Mouse (Mus musculus) heart, embryonic 13.5 days (tissue): ENCODE measurements around the gene Prr36. TPM values are rescaled to one million over a fixed set of nuclear protein-coding genes. Genes with fewer than 3 reads are reported as not detected.

Experiments used
- ATAC-seq: fragments of 200-750 bp; cut with Nextera tagmentation; 2 replicates; pipeline ENCODE4 v1.8.0; 2017; ENCODE audit warnings: moderate TSS enrichment; ENCODE audit not compliant: insufficient number of reproducible peaks, low FRiP score, low TSS enrichment; ENCODE audit errors: extremely low read depth
- H3K27ac ChIP-seq: fragments of 300-500 bp; sonication (generic); replicated peaks from 2 replicates; pipeline ENCODE4 v1.5.1; 2015; ENCODE audit warnings: moderate library complexity, mild to moderate bottlenecking, inconsistent platforms
- H3K27me3 ChIP-seq: fragments of 300-500 bp; sonication (generic); replicated peaks from 2 replicates; pipeline ENCODE4 v1.6.1; 2015; ENCODE audit warnings: mild to moderate bottlenecking, inconsistent platforms
- H3K36me3 ChIP-seq: fragments of 300-500 bp; sonication (generic); 2 replicates; pipeline ENCODE4 v1.6.1; 2015; ENCODE audit warnings: mild to moderate bottlenecking, inconsistent platforms
- H3K4me1 ChIP-seq: fragments of 300-500 bp; sonication (generic); 2 replicates; pipeline ENCODE4 v1.6.1; 2015; ENCODE audit warnings: inconsistent platforms
- H3K4me2 ChIP-seq: fragments of 300-500 bp; sonication (generic); 2 replicates; pipeline ENCODE4 v1.6.1; 2015; ENCODE audit warnings: inconsistent platforms, mild to moderate bottlenecking, moderate library complexity
- H3K4me3 ChIP-seq: fragments of 300-500 bp; sonication (generic); 2 replicates; pipeline ENCODE4 v1.5.1; 2015; ENCODE audit warnings: moderate library complexity, mild to moderate bottlenecking, inconsistent platforms
- H3K9ac ChIP-seq: fragments of 300-500 bp; sonication (generic); 2 replicates; pipeline ENCODE4 v1.6.1; 2015; ENCODE audit warnings: inconsistent platforms, mild to moderate bottlenecking, moderate library complexity
- H3K9me3 ChIP-seq: fragments of 300-500 bp; sonication (generic); 2 replicates; pipeline ENCODE4 v1.6.1; 2016; ENCODE audit warnings: inconsistent platforms
- WGBS: fragments of 180-500 bp; shearing (Covaris S2); methylation state at CpG from one replicate; pipeline ENCODE4 v1.1.7; 2015; ENCODE audit warnings: mixed read lengths; 5-methylcytosine and 5-hydroxymethylcytosine counted together
- polyA plus RNA-seq: library from polyadenylated mRNA; unstranded; fragments of >200 nt; fragmentation: Nextera tagmentation; extraction: Ambion mirVana; gene quantifications from 2 replicates; pipeline ENCODE4 v1.2.1, GENCODE M21; 2015

Prr36 gene
- polyA plus RNA-seq, 1 experiment from 2014 or later = 0.72 TPM

DNA sequence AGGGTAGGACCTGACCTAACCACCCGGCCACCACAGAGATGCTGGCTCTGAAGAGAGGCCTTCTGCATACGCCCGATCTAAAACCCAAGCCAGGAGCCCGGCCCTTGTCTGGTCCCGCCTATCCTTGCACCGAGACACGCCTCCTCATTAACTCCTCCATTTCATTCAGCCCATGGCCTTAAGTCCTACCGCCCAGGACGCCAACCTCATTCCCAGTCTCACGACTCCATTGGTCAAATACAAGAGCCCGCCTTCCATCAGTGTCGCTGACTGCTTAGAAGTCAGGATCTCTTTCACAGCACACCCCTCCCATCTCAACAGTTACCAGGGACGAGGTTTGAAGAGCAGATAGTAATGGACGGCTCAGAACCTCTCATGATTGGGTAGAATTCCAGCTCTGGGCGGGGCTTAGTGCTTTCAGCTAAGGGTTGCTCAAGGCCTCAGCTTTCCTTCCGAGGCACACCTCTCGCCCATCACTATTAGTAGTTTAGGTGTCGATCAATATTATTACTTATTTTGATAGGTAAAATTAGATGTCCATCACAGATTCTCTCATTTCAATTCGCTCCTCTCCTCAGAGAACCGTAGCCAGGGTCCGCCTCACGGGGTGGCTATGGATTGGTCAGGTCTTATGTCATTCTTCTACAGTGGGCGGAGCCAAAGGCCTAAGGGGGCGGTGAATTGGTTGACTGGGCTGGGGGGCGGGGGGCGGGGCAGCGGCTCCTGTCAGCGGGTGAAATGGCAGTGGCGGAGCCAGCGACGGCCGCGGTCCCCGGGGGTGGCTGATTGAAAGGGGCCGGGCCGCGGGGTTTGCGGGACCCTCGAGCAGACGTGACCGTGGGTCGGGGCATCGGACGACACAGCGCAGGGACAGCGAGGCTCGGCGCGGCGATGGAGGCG, 51.2 kb downstream of the Prr36 start, which contains the start of gene Evi5l:
Gene Evi5l, plus strand, starts transcription at position 716 of the 900 bp plus-strand sequence.
- Histone ChIP-seq H3K36me3 (no peaks in the 10 kb centered on the region), H3K9ac (peak within 1 kb of the TSS; percentile 95), H3K4me1 (peaks cover 14% of the 10 kb centered on the region), H3K27me3 (no peaks in the 10 kb centered on the region), H3K4me2 (peak within 1 kb of the TSS; percentile 89), H3K27ac (no peak within 1 kb of the TSS; the same call in 1 of the 2 replicates), H3K9me3 (no peaks in the 10 kb centered on the region), H3K4me3 (peak within 1 kb of the TSS; percentile 90)
- under 1% methylated on average over 51 of the region's 51 CpGs for WGBS
- peak; percentile 96 for ATAC-seq

DNA sequence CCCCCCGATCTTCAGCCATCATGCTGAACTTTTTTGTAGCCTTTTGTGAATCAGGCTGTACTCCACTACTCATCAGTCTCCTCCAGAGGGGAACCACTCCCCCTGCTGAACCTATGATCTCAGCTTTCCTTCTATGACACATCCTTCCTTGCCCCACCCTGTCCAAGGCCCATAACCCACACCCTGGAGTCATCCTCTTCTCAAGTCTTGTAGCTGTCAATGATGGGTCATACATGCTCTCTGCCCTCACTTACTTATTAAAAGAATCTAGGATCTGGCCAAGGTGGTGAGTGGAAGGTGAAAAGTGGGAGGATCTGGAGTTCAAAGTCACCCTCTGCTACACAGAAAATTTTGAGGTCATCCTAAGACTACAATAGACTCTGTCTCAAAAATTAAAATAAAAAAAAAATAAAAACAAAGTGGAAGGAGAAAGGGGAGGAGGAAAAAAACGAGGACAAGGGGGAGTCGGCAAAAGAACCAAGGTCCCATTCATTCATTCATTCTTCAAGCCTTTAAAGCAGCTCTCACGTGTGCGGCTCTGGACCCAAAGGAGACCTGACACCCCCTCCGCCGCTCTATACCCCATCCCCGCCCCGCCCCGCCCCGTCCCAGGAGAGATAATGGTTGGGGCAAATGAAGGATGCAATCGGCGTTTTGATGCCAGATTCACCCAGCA, 51.9 kb downstream of the Prr36 start:
- Histone ChIP-seq H3K9me3 (no peaks in the 10 kb centered on the region), H3K4me3 (peak overlapping the region; percentile 90), H3K36me3 (no peaks in the 10 kb centered on the region), H3K4me1 (peaks cover 14% of the 10 kb centered on the region), H3K4me2 (peak overlapping the region; percentile 72), H3K27me3 (no peaks in the 10 kb centered on the region), H3K27ac (no peak overlapping the region; the same call in 1 of the 2 replicates), H3K9ac (peak overlapping the region; percentile 79)
- 5% methylated on average over 13 of the region's 13 CpGs for WGBS
- no peak for ATAC-seq

DNA sequence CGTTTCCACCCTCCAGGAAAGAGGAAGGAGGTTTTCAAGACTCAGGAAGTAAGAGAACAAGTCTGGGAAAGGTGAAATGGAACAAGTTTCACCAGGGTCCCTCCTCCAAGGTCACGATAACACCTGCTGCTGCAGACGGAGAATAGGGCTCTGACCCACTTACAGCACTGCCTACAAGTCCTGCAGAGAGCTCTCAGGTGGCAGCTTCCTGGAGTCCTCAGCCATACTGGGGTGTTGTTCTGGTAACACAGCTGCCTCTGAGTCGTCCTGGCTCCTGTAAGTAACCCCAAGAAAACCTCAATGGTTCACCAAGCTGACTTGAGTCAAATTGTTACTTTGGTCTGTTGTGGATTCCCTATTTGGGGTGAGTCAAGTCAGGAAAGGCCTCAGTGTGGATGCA, 54.5 kb downstream of the Prr36 start:
- Histone ChIP-seq H3K27ac (no peak overlapping the region), H3K4me1 (peaks cover 14% of the 10 kb centered on the region), H3K4me3 (no peak overlapping the region), H3K4me2 (no peak overlapping the region), H3K27me3 (no peaks in the 10 kb centered on the region), H3K9me3 (no peaks in the 10 kb centered on the region), H3K9ac (no peak overlapping the region), H3K36me3 (no peaks in the 10 kb centered on the region)
- 44% methylated on average over 4 of the region's 4 CpGs for WGBS
- ATAC-seq = no peak

Other genes with a start within 250 kb of the Prr36 start
- gene Cd209f, start 111.6 kb downstream of the Prr36 start, polyA plus RNA-seq = not detected in 2 replicates
- gene Cd209g, start 83.4 kb downstream of the Prr36 start, polyA plus RNA-seq = not detected in 2 replicates
- gene Evi5l, start 50.9 kb downstream of the Prr36 start, polyA plus RNA-seq = 14.3 and 15.3 TPM in 2 replicates
- gene Lrrc8e, start 9.4 kb upstream of the Prr36 start, polyA plus RNA-seq = 0.06 TPM in 1 of 2 replicates, not detected in the other
- gene Map2k7, start 21.3 kb upstream of the Prr36 start, polyA plus RNA-seq = 18.8 and 22.8 TPM in 2 replicates
- gene Gm49320, start 21.4 kb upstream of the Prr36 start, polyA plus RNA-seq = 0.52 TPM in 1 of 2 replicates, not detected in the other
- gene Tgfbr3l, start 30.8 kb upstream of the Prr36 start, polyA plus RNA-seq = 2.2 and 2.5 TPM in 2 replicates
- gene Snapc2, start 35.6 kb upstream of the Prr36 start, polyA plus RNA-seq = 39.5 and 42.8 TPM in 2 replicates
- 35.1 and 38.4 TPM in 2 replicates for gene Ctxn1, start 41.8 kb upstream of the Prr36 start, polyA plus RNA-seq
- 54.4 and 54.9 TPM in 2 replicates for gene Timm44, start 58.5 kb upstream of the Prr36 start, polyA plus RNA-seq
- gene Ccl25, start 107.8 kb upstream of the Prr36 start, polyA plus RNA-seq = 11.5 and 14.6 TPM in 2 replicates
- 162 and 163 TPM in 2 replicates for gene Elavl1, start 108.0 kb upstream of the Prr36 start, polyA plus RNA-seq